Mouse (Mus musculus): ENCODE measurements around the gene Prss58. TPM values are rescaled to one million over a fixed set of nuclear protein-coding genes. Genes with fewer than 3 reads are reported as not detected.

The Prss58 gene
- total RNA-seq (2017) = not detected in 2 replicates

- ATAC-seq (replicated peaks in 1 of 2; ENCODE audit: insufficient read depth in 1 of 2, low FRiP score in 2 of 2, low TSS enrichment in 1 of 2, low read depth in 1 of 2, poor library complexity in 2 of 2, severe bottlenecking in 2 of 2) = no peak
Observed at GRCm38 (mm10) chr6:40900287-40900686, at the start of gene Prss58. Prss58 (minus strand) TSS chr6:40900387.

DNA sequence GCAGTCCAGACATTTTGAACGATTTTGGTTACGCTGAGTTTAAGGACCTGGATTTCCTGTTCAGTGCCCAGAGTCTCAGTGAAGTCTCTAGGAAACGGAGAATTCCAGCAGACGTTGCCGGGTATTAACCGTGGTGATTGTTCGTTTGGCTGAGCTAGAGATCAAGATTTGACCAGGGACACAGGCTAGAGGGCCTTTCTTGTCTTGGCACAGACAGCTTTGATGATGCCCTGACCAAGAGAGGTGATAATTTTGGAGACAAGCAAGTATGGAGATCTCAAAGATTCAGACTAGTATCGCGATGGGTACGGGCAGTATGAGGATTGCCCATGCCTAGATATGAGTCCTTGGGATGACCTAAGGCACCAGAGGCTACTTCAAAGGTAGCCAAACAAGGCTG lies 40.3 kb upstream of the Prss58 start, which contains the start of gene 1700074P13Rik:
Gene 1700074P13Rik (minus strand): TSS at position 101 of the 400 bp plus-strand sequence.
- no peak for ATAC-seq (replicated peaks in 1 of 2; ENCODE audit: insufficient read depth in 1 of 2, low FRiP score in 2 of 2, low TSS enrichment in 1 of 2, low read depth in 1 of 2, poor library complexity in 2 of 2, severe bottlenecking in 2 of 2)

DNA sequence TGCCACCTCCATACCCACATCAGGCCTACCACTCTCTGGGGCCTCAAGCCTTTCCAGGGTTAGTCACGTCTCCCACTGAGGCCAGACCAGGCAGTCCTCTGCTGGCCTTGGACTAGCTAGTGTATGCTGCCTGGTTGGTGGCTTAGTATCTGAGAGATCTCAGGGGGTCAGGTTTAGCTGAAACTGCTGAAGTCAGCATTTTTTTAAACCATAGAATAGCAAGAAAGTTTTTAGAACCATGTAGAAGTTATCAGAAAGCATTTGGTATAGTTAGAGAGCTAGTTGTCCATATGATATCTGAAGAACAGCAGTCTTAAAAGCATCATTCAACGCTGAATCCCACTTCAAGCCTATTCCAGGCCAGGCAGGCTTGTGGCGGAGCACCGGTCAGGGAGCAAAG lies 19.8 kb upstream of the Prss58 start:
- ATAC-seq (replicated peaks in 1 of 2; ENCODE audit: insufficient read depth in 1 of 2, low FRiP score in 2 of 2, low TSS enrichment in 1 of 2, low read depth in 1 of 2, poor library complexity in 2 of 2, severe bottlenecking in 2 of 2) = no peak

- no peak for ATAC-seq (replicated peaks in 1 of 2; ENCODE audit: insufficient read depth in 1 of 2, low FRiP score in 2 of 2, low TSS enrichment in 1 of 2, low read depth in 1 of 2, poor library complexity in 2 of 2, severe bottlenecking in 2 of 2)
Observed at GRCm38 (mm10) chr6:40894716-40895115, 5.5 kb downstream of the Prss58 start.

DNA sequence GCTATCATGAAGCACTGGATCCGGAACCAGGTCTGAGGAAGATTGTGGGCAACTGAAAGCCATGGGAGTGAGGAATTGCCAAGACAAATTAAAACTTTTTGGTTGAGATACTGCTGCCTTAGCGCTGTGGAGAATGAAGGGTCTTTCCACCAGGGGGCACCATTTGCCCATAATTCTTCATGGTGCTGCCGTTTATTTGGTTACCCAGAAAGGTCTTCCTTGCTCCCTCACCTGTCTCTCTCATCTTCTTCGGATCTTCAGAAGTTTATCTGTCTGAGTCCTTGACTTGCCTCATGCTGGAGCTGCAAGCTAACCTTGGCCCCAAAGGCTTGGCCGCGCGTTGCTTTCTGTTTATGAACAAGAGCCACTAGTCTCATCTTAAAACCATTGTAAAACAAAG lies 6.6 kb downstream of the Prss58 start:
- peak in 1 of 2 experiments; percentile 39; a peak in 2 of 4 replicates for ATAC-seq (replicated peaks in 1 of 2; ENCODE audit: insufficient read depth in 1 of 2, low FRiP score in 2 of 2, low TSS enrichment in 1 of 2, low read depth in 1 of 2, poor library complexity in 2 of 2, severe bottlenecking in 2 of 2)

- ATAC-seq (replicated peaks in 1 of 2; ENCODE audit: insufficient read depth in 1 of 2, low FRiP score in 2 of 2, low TSS enrichment in 1 of 2, low read depth in 1 of 2, poor library complexity in 2 of 2, severe bottlenecking in 2 of 2) = peak; percentile 44 to 57
Observed at GRCm38 (mm10) chr6:40891754-40892153, 8.4 kb downstream of the Prss58 start.

DNA sequence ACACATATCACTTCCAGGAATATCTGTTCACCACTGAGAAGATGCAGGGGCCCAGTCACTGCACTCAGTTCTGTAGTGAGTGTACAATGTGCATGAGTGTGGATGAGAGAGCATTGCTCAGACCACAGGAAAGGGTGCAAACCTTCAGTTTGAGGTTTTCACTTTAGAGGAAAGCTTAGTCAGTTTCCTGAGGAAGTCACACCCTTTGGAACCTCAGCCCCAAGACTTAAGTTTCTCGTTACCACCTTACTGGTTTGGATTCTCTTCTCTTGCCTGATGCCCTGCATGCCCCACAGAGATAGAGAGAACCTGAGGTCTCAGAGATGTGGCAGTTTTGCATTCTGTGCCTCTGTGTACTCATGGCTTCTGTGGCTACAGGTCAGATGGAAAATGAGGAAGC lies 9.2 kb downstream of the Prss58 start:
- ATAC-seq (replicated peaks in 1 of 2; ENCODE audit: insufficient read depth in 1 of 2, low FRiP score in 2 of 2, low TSS enrichment in 1 of 2, low read depth in 1 of 2, poor library complexity in 2 of 2, severe bottlenecking in 2 of 2) = peak; percentile 94 to 95

DNA sequence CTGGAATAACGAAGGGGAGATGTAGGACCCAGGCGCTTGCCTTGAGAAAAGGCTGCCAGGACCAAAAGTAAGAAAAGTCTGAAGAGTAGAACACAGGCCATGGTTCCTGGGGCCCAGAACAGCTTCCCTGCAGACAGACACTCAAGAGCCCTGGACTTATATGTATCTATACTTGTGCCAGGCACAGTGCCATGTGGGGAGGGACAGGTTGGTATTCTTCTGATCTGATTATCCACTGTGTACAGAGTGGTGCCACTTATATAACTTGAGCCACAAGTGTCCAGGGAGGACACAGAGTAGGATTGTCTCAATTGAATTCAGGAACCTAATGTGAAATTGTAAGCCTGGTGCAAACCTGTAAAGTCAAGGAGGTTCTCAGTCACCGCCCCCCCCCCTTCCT lies 12.8 kb downstream of the Prss58 start, which contains the start of gene Moxd2:
Gene Moxd2 (minus strand): TSS at position 101 of the 400 bp plus-strand sequence.
- ATAC-seq (replicated peaks in 1 of 2; ENCODE audit: insufficient read depth in 1 of 2, low FRiP score in 2 of 2, low TSS enrichment in 1 of 2, low read depth in 1 of 2, poor library complexity in 2 of 2, severe bottlenecking in 2 of 2) = no peak

- peak in 1 of 2 experiments; percentile 53; a peak in 1 of 4 replicates for ATAC-seq (replicated peaks in 1 of 2; ENCODE audit: insufficient read depth in 1 of 2, low FRiP score in 2 of 2, low TSS enrichment in 1 of 2, low read depth in 1 of 2, poor library complexity in 2 of 2, severe bottlenecking in 2 of 2)
Observed at GRCm38 (mm10) chr6:40845283-40845682, 54.9 kb downstream of the Prss58 start.

Other genes with a start within 250 kb of the Prss58 start
- gene Moxd2, start 12.9 kb downstream of the Prss58 start, total RNA-seq (2017) = not detected in 2 replicates
- gene 1700074P13Rik, start 40.2 kb upstream of the Prss58 start, total RNA-seq (2017) = not detected in 2 replicates
- not detected in 2 replicates for gene Gm4744, start 51.5 kb upstream of the Prss58 start, total RNA-seq (2017)
- gene 1810009J06Rik, start 64.4 kb upstream of the Prss58 start, total RNA-seq (2017) = not detected in 2 replicates
- not detected in 2 replicates for gene Gm2663, start 99.1 kb upstream of the Prss58 start, total RNA-seq (2017)
- not detected in 2 replicates for gene 2210010C04Rik, start 135.1 kb upstream of the Prss58 start, total RNA-seq (2017)

All from hematopoietic stem cell, adult 5-6 weeks (primary cell).